Mouse (Mus musculus): Measurements from ENCODE around the gene Ptprd.

- TF ChIP-seq CTCF (IDR thresholded peaks at IDR 0.05; ENCODE audit: low read depth) (no peak), EP300 (IDR thresholded peaks at IDR 0.05; ENCODE audit: low read depth) (no peak)
These were observed 2204.5 kb downstream of the Ptprd start for GRCm38 (mm10) chr4:76007219-76007618.
